Mouse (Mus musculus) lung, postnatal 14 days (tissue): ENCODE results near the gene Lias.

Experiments used
- DNase-seq: peaks from one replicate; pipeline ENCODE4 v3.0.0; 2021

Lias gene

GRCm38 (mm10) chr5:65390648-65391644 lies at the start of gene Lias, which contains the start of gene Rpl9:
Gene Lias, plus strand, starts transcription at chr5:65391497.
Gene Rpl9, minus strand, starts transcription at chr5:65391444.
- peak; percentile 99 for DNase-seq

GRCm38 (mm10) chr5:65348168-65348567 lies 43.1 kb upstream of the Lias start, which contains the start of gene Klb:
Gene Klb, plus strand, starts transcription at chr5:65348314.
- DNase-seq = no peak

- no peak for DNase-seq
Measured at GRCm38 (mm10) chr5:65350508-65350907, 40.8 kb upstream of the Lias start.

GRCm38 (mm10) chr5:65354097-65354496 lies 37.2 kb upstream of the Lias start:
- DNase-seq = no peak

GRCm38 (mm10) chr5:65354985-65355384 lies 36.3 kb upstream of the Lias start:
- no peak for DNase-seq

GRCm38 (mm10) chr5:65356851-65357250 lies 34.4 kb upstream of the Lias start:
- DNase-seq = peak; percentile 51

GRCm38 (mm10) chr5:65357771-65358170 lies 33.5 kb upstream of the Lias start:
- no peak for DNase-seq

- DNase-seq = no peak
Measured at GRCm38 (mm10) chr5:65367837-65368236, 23.5 kb upstream of the Lias start.

- no peak for DNase-seq
Measured at GRCm38 (mm10) chr5:65371551-65371950, 19.7 kb upstream of the Lias start.

GRCm38 (mm10) chr5:65374746-65375145 lies 16.6 kb upstream of the Lias start:
- no peak for DNase-seq

GRCm38 (mm10) chr5:65385704-65386103 lies 5.6 kb upstream of the Lias start:
- DNase-seq = no peak

GRCm38 (mm10) chr5:65387008-65387867 lies 4.1 kb upstream of the Lias start:
- no peak for DNase-seq

GRCm38 (mm10) chr5:65391753-65392152 lies 456 bp downstream of the Lias start:
- DNase-seq = no peak

- DNase-seq = no peak
Measured at GRCm38 (mm10) chr5:65394425-65394824, 3.1 kb downstream of the Lias start.

GRCm38 (mm10) chr5:65401251-65401994 lies 10.1 kb downstream of the Lias start:
- DNase-seq = peak; percentile 83

GRCm38 (mm10) chr5:65407989-65408388 lies 16.7 kb downstream of the Lias start:
- no peak for DNase-seq

GRCm38 (mm10) chr5:65415653-65416458 lies 24.6 kb downstream of the Lias start:
- DNase-seq = no peak

- no peak for DNase-seq
Measured at GRCm38 (mm10) chr5:65419136-65419535, 27.8 kb downstream of the Lias start.

GRCm38 (mm10) chr5:65420822-65421221 lies 29.5 kb downstream of the Lias start:
- DNase-seq = no peak

GRCm38 (mm10) chr5:65422803-65423202 lies 31.5 kb downstream of the Lias start:
- DNase-seq = no peak

GRCm38 (mm10) chr5:65424215-65424614 lies 32.9 kb downstream of the Lias start:
- DNase-seq = no peak

- no peak for DNase-seq
Measured at GRCm38 (mm10) chr5:65425251-65425650, 34.0 kb downstream of the Lias start.
